Mouse (Mus musculus) megakaryocyte, embryonic 14.5 days (primary cell): ENCODE results near the gene Zgrf1.

Experiments
- FLI1 ChIP-seq: IDR thresholded peaks from 2 replicates; pipeline ENCODE4 v1.6.1; 2012; ENCODE audit warnings: low read length, inconsistent platforms, mixed read lengths
- GATA1 ChIP-seq: IDR thresholded peaks from 3 replicates; pipeline ENCODE4 v1.6.1; 2012; ENCODE audit warnings: mixed read lengths, low read length, inconsistent platforms, borderline replicate concordance

DNA sequence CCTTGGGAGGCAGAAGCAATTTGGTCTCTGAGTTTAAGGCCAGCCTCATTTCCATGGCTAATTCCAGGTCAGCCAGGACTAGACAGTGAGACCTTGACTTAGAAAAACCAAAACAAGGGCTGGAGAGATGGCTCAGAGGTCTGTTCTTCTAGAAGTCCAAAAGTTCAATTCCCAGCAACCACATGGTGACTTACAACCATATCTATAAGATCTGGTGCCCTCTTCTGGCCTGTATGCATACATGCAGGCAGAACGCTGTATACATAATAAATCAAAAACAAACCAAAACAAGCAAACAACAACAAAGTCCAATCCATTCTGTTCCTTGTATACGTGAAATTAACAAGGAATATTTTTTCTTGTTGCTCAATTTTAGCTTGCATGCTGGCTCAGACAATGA lies 54.8 kb downstream of the Zgrf1 start:
- TF ChIP-seq GATA1 (no peak), FLI1 (no peak)
